Mouse (Mus musculus): ENCODE measurements around the gene Pacrg. TPM values are rescaled to one million over a fixed set of nuclear protein-coding genes. Genes with fewer than 3 reads are reported as not detected.

Gene Pacrg
- total RNA-seq, 1 experiment from 2014 or later, result not detected

DNA sequence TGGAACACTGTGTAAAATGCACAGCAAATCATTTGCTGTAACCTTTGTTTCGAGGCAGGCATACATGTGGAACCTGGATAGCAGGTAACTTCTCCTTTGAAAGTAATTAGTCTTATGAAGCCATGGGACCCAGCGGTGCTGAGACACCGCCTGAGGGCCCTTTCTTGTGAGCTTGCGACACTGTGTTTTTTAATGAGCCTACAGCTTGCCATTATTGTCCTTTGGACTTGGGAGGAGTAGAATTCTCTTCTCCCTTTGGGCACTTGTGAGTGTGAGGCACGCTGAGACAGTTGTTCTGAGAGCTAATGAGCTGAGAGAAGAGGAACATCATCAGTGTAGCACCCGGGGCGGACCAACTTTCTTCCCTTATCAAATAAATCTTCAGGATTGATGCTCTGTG lies 363.3 kb downstream of the Pacrg start:
- ATAC-seq (replicated peaks; ENCODE audit: insufficient number of reproducible peaks, low FRiP score, low TSS enrichment, poor library complexity, severe bottlenecking), result no peak

DNA sequence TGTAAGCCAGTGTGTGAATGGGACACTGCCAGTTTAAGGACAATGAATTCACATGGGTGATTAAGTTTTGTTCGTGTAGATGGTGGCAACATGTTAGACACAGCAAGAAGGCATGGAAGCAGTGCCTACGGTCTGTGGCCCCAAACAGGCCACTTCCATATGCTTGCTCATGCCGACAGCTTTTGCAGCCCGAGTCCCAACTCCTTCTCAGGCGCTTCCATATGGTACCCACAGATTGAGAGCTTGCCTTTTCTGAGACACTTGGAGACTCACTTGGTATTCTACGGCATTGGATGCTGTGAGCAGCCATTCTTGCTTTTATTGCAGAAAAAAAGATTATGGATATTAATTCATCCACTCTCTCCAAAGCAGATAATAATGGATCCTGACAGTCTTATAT lies 365.1 kb downstream of the Pacrg start:
- ATAC-seq (replicated peaks; ENCODE audit: insufficient number of reproducible peaks, low FRiP score, low TSS enrichment, poor library complexity, severe bottlenecking), result no peak

DNA sequence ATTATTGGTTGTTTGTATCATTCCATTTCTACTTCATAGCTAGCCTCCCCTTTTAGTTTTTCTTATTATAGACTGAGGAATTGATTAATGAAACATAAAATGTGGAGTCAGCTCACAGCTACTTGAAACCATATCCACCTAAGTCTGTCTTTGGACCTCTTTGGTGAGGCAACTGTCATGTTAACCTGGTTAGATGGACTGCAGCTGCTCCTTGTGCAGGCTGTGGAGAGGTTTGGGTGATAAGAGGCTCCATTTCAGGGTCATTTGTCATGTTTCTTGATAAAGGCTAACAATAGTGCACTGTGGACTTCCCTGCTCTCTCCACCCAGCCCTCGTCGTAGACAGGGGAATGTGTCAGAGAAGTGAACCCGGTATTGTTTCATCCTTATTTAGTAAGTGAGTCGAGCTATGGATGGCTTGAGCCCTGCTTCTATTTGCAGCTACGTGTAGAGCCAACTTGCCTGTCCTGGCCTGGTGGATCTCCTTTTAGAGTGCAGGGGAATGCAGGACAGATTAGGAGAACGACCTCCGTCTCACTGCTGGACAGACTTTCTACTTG lies 366.2 kb downstream of the Pacrg start:
- no peak for ATAC-seq (replicated peaks; ENCODE audit: insufficient number of reproducible peaks, low FRiP score, low TSS enrichment, poor library complexity, severe bottlenecking)

DNA sequence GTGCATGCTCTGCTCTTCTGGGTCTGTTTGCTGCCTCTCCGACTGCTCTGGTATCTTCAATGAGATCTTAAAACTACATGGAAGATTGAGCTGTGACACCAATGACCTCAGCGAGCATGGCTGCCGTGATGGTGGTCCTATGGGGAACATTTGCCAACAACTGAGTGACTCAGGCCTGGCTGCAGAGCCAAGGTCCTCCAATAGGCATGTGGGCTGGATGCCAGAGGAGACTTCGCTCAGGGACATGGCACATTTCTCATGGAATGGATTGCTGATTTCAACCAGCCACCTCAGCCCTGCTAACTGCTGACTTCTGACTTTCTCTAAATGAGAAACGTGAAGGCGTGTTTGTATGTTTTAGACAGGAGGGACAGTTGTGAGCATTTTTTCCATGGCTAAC lies 366.9 kb downstream of the Pacrg start:
- ATAC-seq (replicated peaks; ENCODE audit: insufficient number of reproducible peaks, low FRiP score, low TSS enrichment, poor library complexity, severe bottlenecking), result no peak

DNA sequence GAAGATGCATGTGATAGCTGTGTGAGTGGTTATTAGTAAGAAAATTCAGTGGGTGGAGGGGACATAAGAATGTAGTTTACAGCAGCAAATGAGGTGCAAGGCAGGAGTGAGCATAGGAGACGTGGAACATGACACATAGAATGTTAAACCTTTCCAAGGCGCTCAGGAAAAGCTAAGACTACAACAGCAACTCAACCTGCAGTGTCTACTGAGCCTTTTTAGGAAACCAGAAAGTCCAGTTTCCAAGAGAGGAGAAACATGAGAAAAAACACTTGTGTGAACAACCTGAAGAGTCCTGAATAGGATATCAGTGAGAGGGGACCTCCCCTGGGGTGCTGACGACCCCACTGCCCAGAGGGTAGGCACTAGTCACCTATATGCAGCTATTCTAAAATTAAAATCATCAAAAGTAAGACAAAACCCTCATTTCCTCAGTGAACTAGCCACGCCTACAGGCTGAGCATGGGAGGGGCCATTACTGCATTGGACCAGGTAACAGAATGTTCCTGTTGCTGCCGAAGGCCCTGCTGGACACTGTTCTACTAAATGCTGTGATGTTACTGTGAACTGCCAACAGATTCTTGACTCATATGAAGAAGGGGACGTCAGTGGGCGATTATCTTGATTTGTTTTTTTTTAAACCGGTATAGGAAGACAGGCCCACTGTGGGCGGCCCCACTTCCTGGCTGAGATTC lies 370.1 kb downstream of the Pacrg start:
- no peak for ATAC-seq (replicated peaks; ENCODE audit: insufficient number of reproducible peaks, low FRiP score, low TSS enrichment, poor library complexity, severe bottlenecking)

DNA sequence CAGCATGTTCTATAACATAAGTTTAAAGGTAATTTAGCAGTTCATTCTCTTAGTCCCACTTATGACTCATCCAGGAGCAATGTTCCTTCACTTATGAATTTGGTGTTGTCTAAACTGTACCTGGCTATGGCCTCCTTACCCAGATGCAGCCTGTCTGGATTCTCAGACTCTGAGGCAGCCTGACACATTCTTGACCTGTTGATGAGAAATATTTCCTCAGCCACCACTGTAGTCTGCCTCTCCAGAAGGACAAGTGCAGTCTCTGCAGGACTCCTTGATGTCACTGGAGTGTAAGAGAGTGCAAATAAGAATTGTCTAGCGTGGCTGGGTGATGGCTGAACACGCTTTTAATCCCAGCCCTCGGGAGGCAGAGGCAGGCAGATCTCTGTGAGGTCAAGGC lies 373.0 kb downstream of the Pacrg start:
- ATAC-seq (replicated peaks; ENCODE audit: insufficient number of reproducible peaks, low FRiP score, low TSS enrichment, poor library complexity, severe bottlenecking), result no peak

DNA sequence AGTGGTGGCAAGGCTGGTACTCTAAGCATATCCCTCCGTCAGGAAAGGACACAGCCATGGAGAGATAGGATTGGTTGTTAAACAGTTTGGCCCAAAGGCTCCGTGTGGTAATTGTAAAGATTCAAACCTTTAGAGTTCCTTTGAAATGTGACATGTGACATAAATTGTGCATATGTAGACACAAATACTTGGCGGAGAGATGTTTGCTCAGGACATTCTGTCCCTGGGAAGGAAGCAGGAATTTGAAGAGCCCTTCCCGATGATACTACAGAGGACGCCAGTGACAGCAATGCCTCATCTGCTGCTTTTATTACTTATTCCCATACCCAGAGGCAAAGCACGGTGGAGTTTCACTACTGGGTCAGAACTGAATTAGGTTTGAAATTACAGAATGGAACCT lies 374.6 kb downstream of the Pacrg start:
- ATAC-seq (replicated peaks; ENCODE audit: insufficient number of reproducible peaks, low FRiP score, low TSS enrichment, poor library complexity, severe bottlenecking), result no peak

DNA sequence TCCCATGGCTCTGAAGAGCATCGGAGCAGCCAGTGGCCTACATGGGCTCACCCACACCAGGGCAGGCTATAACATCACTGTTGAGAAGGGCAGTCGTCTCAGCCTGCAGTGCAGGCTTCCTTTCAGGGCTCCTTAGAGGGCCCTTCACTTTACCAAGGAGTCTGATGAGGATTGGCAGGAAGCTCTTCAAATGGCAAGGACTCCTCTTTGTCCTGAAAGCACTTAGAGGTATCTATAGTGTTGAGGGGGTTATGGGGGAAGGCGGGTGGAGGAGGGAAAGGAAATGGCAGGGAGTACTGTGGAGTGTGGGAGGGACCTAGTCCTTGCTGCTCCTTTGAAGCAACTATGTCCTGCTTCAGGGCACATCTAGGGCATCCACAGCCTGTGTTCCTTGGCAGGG lies 375.4 kb downstream of the Pacrg start:
- no peak for ATAC-seq (replicated peaks; ENCODE audit: insufficient number of reproducible peaks, low FRiP score, low TSS enrichment, poor library complexity, severe bottlenecking)

DNA sequence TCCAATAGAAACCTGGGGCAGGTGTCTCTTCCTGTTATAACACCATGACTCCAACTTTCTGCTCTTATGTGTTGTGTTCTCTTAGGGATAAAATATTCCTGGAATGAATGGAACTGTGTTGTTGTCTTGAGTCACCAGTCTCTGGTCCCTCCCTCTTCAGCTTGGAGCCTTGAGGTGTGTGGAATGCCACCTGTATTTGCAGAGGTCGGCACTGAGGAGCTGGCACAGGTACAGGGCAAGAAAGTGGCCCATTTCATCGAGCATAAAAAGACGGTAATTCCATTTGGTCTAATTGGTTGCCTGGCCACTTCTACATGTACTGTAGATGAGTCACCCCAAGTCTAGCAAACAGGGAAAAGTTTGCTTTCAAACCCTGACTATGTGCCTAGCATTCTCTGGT lies 376.5 kb downstream of the Pacrg start:
- no peak for ATAC-seq (replicated peaks; ENCODE audit: insufficient number of reproducible peaks, low FRiP score, low TSS enrichment, poor library complexity, severe bottlenecking)

DNA sequence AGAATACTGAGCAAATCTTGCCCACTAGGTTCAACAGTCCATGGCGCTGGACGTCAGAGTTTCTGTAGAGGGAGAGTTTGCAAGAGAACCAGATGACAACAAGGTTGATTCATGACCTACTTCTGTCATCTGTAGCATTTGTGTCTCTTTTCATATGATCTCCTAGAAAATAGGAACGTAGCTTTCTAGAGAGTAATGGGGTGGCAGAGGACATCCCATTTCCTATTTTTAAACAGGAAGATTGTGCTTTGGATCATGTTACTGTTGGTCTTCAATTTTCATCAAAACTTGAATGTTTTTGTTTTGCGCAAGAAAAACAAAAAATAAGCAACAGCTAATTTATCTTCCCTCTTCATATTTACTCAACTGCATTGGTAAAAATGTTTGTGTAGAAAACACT lies 379.2 kb downstream of the Pacrg start:
- ATAC-seq (replicated peaks; ENCODE audit: insufficient number of reproducible peaks, low FRiP score, low TSS enrichment, poor library complexity, severe bottlenecking), result no peak

DNA sequence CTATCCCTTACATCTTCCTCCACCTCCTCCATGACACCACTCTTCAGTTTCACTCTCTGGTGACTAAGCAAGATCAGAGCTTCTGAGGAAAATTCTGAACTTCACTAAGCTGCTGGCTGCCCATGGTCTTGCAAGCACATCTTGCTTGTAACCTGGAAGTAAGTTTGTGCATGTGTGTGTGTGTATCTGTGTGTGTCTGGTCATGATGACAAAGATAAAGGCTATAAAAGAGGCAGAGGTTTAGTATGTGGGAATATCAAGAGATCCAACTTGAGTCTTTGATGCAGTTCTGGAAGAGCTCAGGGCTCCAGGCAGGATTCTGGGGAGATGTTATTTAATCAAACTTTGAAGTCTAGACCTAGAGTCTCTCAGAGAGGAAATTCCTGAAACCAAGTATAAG lies 381.4 kb downstream of the Pacrg start:
- no peak for ATAC-seq (replicated peaks; ENCODE audit: insufficient number of reproducible peaks, low FRiP score, low TSS enrichment, poor library complexity, severe bottlenecking)

DNA sequence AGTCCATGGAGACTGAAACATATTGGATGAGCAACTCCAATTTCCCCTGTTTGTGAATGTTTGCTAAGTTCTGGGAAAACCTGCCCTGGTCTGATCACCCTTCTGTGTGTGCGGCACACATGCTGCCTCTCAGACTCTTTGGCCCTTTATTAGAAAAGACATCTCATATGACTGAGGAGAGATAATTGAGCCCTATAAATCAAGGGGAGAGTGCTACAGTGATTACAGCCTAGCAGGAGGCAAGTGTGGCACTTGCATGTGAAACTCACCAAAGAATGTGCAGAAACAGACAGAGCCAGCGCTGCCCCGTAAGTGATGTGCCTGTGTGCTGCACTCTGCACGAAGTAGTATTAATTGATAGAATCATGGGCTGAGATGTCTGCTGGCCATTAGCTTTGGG lies 383.7 kb downstream of the Pacrg start:
- ATAC-seq (replicated peaks; ENCODE audit: insufficient number of reproducible peaks, low FRiP score, low TSS enrichment, poor library complexity, severe bottlenecking), result no peak

DNA sequence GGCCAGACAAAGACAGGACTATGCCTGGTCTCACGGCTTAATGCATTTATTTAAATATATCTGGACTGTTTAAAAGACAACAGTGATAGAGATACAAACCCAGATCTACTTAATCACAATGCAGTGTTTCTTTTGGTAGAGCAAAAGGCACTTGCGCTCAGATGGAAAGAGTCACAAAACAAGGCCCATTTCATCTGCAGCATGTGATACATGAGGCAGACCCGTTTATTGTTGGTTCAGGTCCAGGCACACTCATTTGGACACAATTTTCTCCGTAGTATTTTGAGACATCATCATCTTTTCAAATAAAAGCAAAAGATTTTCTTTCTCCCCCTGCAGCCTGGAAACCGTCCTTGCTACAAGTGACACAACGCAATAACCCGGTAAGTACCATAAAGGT lies 384.1 kb downstream of the Pacrg start:
- ATAC-seq (replicated peaks; ENCODE audit: insufficient number of reproducible peaks, low FRiP score, low TSS enrichment, poor library complexity, severe bottlenecking), result no peak

DNA sequence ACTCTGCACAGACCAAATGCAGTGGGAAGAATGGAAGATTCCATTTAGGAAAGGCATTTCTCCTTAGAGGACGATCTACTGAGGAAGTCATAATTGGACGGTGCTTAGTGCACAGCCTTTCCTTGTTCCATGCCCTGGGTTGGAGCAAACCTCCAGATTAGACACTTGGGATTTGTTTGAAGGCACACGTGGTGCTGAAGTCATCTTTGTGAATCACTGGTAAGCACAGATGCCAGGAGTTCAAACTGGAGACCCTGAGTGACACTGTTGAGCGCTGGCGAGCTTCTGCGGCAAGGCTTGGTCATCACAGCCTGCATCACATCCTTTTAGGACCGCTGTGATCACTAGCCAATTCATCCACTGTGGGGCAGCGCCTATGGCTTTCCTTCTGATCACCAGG lies 385.7 kb downstream of the Pacrg start:
- no peak for ATAC-seq (replicated peaks; ENCODE audit: insufficient number of reproducible peaks, low FRiP score, low TSS enrichment, poor library complexity, severe bottlenecking)

DNA sequence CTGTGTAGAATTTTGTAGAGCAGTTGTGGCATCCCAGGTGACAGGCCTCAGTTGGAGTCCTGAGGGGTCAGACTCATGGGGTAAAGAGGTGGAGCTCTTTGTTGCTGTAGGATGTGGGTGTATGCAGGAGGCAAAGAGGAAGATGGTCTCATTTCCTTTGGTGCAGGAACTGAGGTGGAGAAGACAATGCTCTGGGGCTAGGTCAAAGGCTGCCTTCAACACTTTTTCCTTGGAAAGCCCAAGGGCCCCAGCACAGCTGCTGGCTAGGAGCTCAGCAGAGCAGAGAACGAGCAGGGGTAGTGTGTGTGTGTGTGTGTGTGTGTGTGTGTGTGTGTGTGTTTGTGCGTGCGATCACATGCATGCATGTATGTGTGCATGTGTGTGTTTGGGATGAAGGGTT lies 387.3 kb downstream of the Pacrg start:
- ATAC-seq (replicated peaks; ENCODE audit: insufficient number of reproducible peaks, low FRiP score, low TSS enrichment, poor library complexity, severe bottlenecking), result no peak

DNA sequence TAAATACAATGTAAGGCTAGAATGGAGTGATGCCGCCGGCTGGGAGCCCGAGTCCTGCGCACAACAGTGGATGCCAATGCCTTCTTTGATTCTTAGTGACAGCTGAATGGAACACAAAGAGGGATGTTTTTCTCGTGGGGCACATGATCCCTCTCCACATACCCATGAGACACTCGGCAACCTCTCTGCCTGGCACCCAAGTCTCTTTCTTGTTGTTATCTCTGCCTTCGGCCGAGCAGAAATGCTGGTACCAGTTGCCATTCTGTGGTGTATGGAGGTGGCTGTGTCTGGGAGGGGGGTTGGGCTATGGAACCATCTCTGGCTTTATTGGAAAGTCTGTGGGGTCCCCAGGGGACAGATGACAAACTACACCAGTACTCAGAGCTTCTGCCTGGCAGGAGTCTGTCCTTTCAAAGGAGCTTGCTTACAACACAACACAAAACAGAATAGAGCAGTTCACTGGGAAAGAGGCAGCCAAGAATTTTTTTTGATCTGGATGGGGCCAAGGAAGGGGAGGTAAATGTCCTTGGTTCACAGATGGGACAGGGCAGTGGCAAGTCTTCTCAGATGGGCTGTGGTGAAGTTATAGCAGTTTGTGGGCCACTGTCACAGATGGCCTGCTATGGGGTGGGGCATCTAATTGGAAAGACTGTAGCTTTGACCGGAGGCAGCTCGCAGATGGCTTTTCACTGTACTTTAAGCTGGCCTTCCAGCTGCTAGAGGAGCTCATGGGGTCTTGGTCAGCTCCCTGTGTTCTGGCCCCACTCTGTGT lies 388.6 kb downstream of the Pacrg start:
- ATAC-seq (replicated peaks; ENCODE audit: insufficient number of reproducible peaks, low FRiP score, low TSS enrichment, poor library complexity, severe bottlenecking), result no peak

DNA sequence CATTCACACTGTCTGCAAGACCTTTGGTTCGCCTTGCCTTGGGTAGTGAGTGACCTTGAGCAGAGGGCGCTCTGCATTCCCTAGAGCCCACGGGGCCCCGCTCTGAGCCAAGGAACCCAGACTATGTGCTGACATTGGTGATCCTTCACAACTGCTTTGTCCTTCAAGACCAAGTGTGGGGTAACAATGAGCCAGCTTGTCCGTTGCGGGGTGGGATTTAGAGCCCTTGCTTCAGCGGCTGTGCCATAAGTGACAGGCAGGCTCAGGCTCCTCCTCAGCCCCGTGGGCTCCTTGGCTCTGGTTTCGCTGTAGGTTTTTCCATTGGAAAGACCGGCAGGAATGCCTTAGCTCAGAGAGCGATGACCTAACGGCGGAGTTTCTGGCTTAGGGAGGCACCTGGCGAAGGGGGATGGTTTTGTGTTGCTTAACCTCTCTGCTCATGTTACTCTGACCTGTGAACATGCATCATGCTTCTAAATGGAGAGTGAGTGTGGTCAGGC lies 390.3 kb downstream of the Pacrg start:
- no peak for ATAC-seq (replicated peaks; ENCODE audit: insufficient number of reproducible peaks, low FRiP score, low TSS enrichment, poor library complexity, severe bottlenecking)

DNA sequence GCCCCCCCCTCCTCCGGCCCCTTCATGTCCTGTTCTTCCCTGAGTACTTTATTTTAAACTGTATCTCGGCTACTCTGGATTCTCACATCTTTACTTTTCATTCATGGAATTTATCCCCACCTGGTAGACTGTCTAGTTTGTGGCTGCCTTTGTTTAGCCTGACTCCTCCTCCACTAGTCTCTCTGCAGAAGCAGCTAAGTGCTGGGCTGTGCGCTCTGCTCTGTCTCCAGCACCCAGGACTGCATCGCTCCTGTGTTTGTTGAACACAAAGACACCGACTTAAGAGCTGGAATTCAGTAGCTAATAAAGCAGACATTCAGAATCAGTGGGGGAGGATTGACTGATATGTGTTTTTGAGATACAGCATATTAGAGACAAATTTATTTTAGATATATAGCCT lies 391.7 kb downstream of the Pacrg start:
- ATAC-seq (replicated peaks; ENCODE audit: insufficient number of reproducible peaks, low FRiP score, low TSS enrichment, poor library complexity, severe bottlenecking), result no peak

DNA sequence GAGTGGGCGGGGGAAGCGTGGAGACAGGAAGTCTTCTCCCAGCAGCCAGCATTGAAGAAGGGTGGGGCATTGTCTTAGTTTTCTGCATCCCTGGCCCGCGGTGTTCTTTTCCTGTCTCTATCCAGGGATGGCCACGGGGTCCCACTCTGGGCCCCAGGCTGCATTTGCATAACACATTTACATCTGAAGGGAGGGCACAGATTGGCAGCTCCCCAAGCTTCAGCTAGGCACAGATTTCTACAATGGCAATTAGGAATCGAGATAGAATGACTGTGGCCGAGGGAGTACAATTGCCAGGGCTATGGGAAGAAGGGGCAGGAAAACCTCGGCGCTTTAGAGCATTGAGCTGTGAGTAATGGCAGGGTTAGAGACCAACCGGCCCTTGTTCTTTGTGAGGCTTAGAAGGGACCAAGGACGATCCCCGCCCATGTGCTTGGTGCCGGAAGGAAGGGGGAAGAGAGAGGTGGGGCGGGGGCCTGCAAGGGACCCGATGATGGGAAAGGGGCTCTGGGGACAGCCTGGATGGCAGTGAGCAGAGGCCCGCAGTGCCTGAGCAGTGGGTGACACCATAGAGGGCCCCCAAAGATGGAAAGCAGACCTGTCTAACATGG lies 398.5 kb downstream of the Pacrg start:
- no peak for ATAC-seq (replicated peaks; ENCODE audit: insufficient number of reproducible peaks, low FRiP score, low TSS enrichment, poor library complexity, severe bottlenecking)

DNA sequence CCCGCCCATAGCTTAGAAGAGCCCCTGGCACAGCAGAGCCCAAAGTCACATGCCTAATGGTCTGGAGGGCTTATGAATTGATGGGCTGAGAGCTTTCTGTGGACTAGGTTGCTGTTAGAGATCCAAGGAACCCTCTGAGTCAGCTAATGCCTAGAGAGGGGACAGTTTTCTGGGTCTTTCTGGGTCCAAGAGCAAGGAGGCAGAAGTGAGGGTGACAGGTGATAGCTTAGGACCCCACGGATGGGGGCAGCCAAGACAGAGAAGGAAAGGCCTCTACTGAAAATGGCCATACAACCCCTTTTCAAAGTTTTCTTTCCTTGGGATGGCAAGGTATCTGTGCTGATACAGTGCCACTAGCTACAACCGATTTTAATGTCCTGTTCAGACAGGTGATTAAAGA lies 399.1 kb downstream of the Pacrg start:
- ATAC-seq (replicated peaks; ENCODE audit: insufficient number of reproducible peaks, low FRiP score, low TSS enrichment, poor library complexity, severe bottlenecking), result no peak
